Mouse (Mus musculus) megakaryocyte progenitor cell, adult 5-6 weeks (primary cell): Measurements from ENCODE around the gene Zfp609. TPM values are rescaled to one million over a fixed set of nuclear protein-coding genes. Genes with fewer than 3 reads are reported as not detected.

Experiments
- ATAC-seq: replicated peaks from 2 replicates; pipeline ENCODE4 v1.8.0; 2016; ENCODE audit warnings: mild to moderate bottlenecking, moderate TSS enrichment, inconsistent platforms; ENCODE audit not compliant: poor library complexity
- total RNA-seq, 2 experiments: library from RNA; stranded (forward) in 1 of 2; stranded (reverse) in 1 of 2; fragments of 157-497, 149-512 nt in 1 of 2; fragments of 200-1000 nt in 1 of 2; gene quantifications; 2 replicates each; pipeline versions ENCODE4 v1.2.3 to v1.2.4; 2015 to 2017

Zfp609 gene
- total RNA-seq, 2 experiments from 2014 or later: 5.5 to 22.6 TPM

DNA sequence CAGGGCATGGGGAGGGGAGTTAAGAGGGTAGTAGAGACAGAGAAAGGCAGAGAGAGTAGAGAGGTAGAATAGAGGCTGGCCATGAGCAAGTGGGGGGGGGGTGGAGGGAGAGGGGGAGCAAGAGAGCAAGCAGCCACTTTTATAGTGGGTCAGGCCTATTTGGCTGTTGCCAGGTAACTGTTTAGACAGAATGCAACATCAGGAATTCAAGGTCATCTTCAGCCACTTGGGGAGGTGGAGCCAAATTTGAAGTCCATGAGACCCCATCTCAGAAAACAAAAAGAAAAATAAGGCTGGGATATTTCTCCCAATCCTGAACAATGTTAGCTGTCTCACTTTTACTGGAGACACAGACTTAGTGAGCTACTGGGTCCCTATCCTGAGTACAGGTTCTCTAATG lies 184.8 kb downstream of the Zfp609 start:
- no peak for ATAC-seq

Other genes with a start within 250 kb of the Zfp609 start
- gene Plekho2, start 247.5 kb downstream of the Zfp609 start, total RNA-seq (2015): 17.9 and 19.0 TPM in 2 replicates
- 12.8 and 15.3 TPM in 2 replicates for gene Plekho2, start 247.5 kb downstream of the Zfp609 start, total RNA-seq (2017)
- gene Pif1, start 240.4 kb downstream of the Zfp609 start, total RNA-seq (2015): 8.1 and 8.4 TPM in 2 replicates
- gene Pif1, start 240.4 kb downstream of the Zfp609 start, total RNA-seq (2017): 12.0 and 14.5 TPM in 2 replicates
- 0.15 and 0.20 TPM in 2 replicates for gene Rbpms2, start 197.9 kb downstream of the Zfp609 start, total RNA-seq (2015)
- 0.41 TPM in 1 of 2 replicates, not detected in the other for gene Rbpms2, start 197.9 kb downstream of the Zfp609 start, total RNA-seq (2017)
- 8.3 and 15.7 TPM in 2 replicates for gene Oaz2, start 159.6 kb downstream of the Zfp609 start, total RNA-seq (2015)
- 34.4 and 37.3 TPM in 2 replicates for gene Oaz2, start 159.6 kb downstream of the Zfp609 start, total RNA-seq (2017)
- 90.5 and 107 TPM in 2 replicates for gene Pclaf, start 62.7 kb upstream of the Zfp609 start, total RNA-seq (2015)
- gene Pclaf, start 62.7 kb upstream of the Zfp609 start, total RNA-seq (2017): 256 and 269 TPM in 2 replicates
- gene Trip4, start 81.2 kb upstream of the Zfp609 start, total RNA-seq (2015): 15.1 and 17.0 TPM in 2 replicates
- gene Trip4, start 81.2 kb upstream of the Zfp609 start, total RNA-seq (2017): 18.4 and 21.1 TPM in 2 replicates
- 18.9 and 26.5 TPM in 2 replicates for gene Csnk1g1, start 81.4 kb upstream of the Zfp609 start, total RNA-seq (2015)
- gene Csnk1g1, start 81.4 kb upstream of the Zfp609 start, total RNA-seq (2017): 8.7 and 15.6 TPM in 2 replicates
- 466 and 518 TPM in 2 replicates for gene Ppib, start 232.7 kb upstream of the Zfp609 start, total RNA-seq (2015)
- 761 and 799 TPM in 2 replicates for gene Ppib, start 232.7 kb upstream of the Zfp609 start, total RNA-seq (2017)
- gene Snx22, start 242.2 kb upstream of the Zfp609 start, total RNA-seq (2015): 0.17 and 0.37 TPM in 2 replicates
- 0.81 and 0.96 TPM in 2 replicates for gene Snx22, start 242.2 kb upstream of the Zfp609 start, total RNA-seq (2017)